Mouse (Mus musculus) hindbrain, embryonic 15.5 days (tissue): ENCODE measurements around the gene Inip. TPM values are rescaled to one million over a fixed set of nuclear protein-coding genes. Genes with fewer than 3 reads are reported as not detected.
"Not testable (repeated sequence)": the region's sequence is repeated elsewhere in the genome, so short reads cannot be mapped to it uniquely, and the experiment has no call there.

ENCODE experiments used
- ATAC-seq: fragments of 200-750 bp; cut with Nextera tagmentation; 2 replicates; pipeline ENCODE4 v1.8.0; 2017; ENCODE audit warnings: low read depth, moderate number of reproducible peaks, moderate TSS enrichment; ENCODE audit not compliant: low FRiP score
- H3K27ac ChIP-seq: fragments of 300-500 bp; sonication (generic); replicated peaks from 2 replicates; pipeline ENCODE4 v1.5.1; 2015; ENCODE audit warnings: mild to moderate bottlenecking, inconsistent platforms
- H3K27me3 ChIP-seq: fragments of 300-500 bp; sonication (generic); 2 replicates; pipeline ENCODE4 v1.6.1; 2015; ENCODE audit warnings: control low read depth, inconsistent platforms
- H3K36me3 ChIP-seq: fragments of 300-500 bp; sonication (generic); 2 replicates; pipeline ENCODE4 v1.6.1; 2015; ENCODE audit warnings: control low read depth, inconsistent platforms
- H3K4me1 ChIP-seq: fragments of 300-500 bp; sonication (generic); replicated peaks from 2 replicates; pipeline ENCODE4 v1.6.1; 2015; ENCODE audit warnings: control low read depth, inconsistent platforms
- H3K4me2 ChIP-seq: fragments of 300-500 bp; sonication (generic); 2 replicates; pipeline ENCODE4 v1.6.1; 2015; ENCODE audit warnings: moderate library complexity, mild to moderate bottlenecking, inconsistent platforms
- H3K4me3 ChIP-seq: fragments of 300-500 bp; sonication (generic); 2 replicates; pipeline ENCODE4 v1.5.1; 2015; ENCODE audit warnings: mild to moderate bottlenecking, inconsistent platforms
- H3K9ac ChIP-seq: fragments of 300-500 bp; sonication (generic); 2 replicates; pipeline ENCODE4 v1.6.1; 2015; ENCODE audit warnings: inconsistent platforms
- H3K9me3 ChIP-seq: fragments of 300-500 bp; sonication (generic); 2 replicates; pipeline ENCODE4 v1.6.1; 2016; ENCODE audit warnings: control low read depth, inconsistent platforms
- WGBS: fragments of 180-500 bp; shearing (Covaris S2); methylation state at CpG from one replicate; pipeline ENCODE4 v1.1.7; 2015; 5-methylcytosine and 5-hydroxymethylcytosine counted together
- polyA plus RNA-seq: library from polyadenylated mRNA; unstranded; fragments of >200 nt; fragmentation: Nextera tagmentation; extraction: Ambion mirVana; gene quantifications from 2 replicates; pipeline ENCODE4 v1.2.1, GENCODE M21; 2015

Inip gene
- polyA plus RNA-seq, 1 experiment from 2014 or later = 53.8 TPM

- Histone ChIP-seq H3K4me1 (peaks cover 30% of the 10 kb centered on the region), H3K27ac (peak overlapping the region; percentile 90), H3K4me2 (peak overlapping the region; percentile 90), H3K9ac (peak overlapping the region; percentile 91), H3K36me3 (no peaks in the 10 kb centered on the region), H3K9me3 (no peaks in the 10 kb centered on the region), H3K4me3 (peak overlapping the region; percentile 98), H3K27me3 (no peaks in the 10 kb centered on the region)
- no peak for ATAC-seq
- under 1% methylated on average over 9 of the region's 9 CpGs for WGBS
Observed at GRCm38 (mm10) chr4:59806879-59807195, 5.4 kb upstream of the Inip start.

GRCm38 (mm10) chr4:59805968-59806878 lies 4.8 kb upstream of the Inip start:
- Histone ChIP-seq H3K27ac (peak overlapping the region; percentile 90), H3K4me1 (peaks cover 30% of the 10 kb centered on the region), H3K4me2 (peak overlapping the region; percentile 90), H3K4me3 (peak overlapping the region; percentile 98), H3K9ac (peak overlapping the region; percentile 91), H3K27me3 (no peaks in the 10 kb centered on the region), H3K36me3 (no peaks in the 10 kb centered on the region), H3K9me3 (no peaks in the 10 kb centered on the region)
- under 1% methylated on average over 51 of the region's 58 CpGs for WGBS
- peak; percentile 78 for ATAC-seq

- H3K4me1 ChIP-seq = peaks cover 30% of the 10 kb centered on the region
- H3K27ac ChIP-seq = peak within 1 kb of the TSS; percentile 90
- peak; percentile 92 for ATAC-seq
- no peaks in the 10 kb centered on the region for H3K27me3 ChIP-seq
- peak within 1 kb of the TSS; percentile 98 for H3K4me3 ChIP-seq
- peak within 1 kb of the TSS; percentile 90 for H3K4me2 ChIP-seq
- H3K9ac ChIP-seq = peak within 1 kb of the TSS; percentile 91
- H3K36me3 ChIP-seq = no peaks in the 10 kb centered on the region
- H3K9me3 ChIP-seq = no peaks in the 10 kb centered on the region
- WGBS = 2% methylated on average over 45 of the region's 45 CpGs
Observed at GRCm38 (mm10) chr4:59805181-59805967, 4.0 kb upstream of the Inip start, which contains the start of gene Snx30. Gene Snx30 (plus strand): TSS chr4:59805840.

DNA sequence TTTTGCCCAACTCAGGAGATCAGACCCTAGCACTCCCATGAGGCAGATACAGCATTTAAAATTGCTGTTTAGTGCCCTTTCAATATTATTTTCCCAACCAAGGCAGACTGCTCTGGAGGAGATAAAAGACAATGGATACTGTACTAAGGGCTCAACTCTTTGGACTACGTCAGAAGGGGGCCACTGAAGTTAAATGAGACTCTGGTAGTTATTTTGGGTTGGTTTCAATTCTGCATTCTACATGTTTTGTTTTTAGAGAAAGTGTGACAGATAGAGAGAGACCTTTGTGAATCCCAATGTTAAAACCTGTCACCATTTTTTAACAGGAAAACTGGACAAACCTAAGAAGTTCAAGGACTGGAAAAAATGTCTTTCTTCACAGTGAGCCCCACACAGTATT lies 3.4 kb upstream of the Inip start:
- Histone ChIP-seq H3K4me2 (peak overlapping the region; percentile 90), H3K27me3 (no peaks in the 10 kb centered on the region), H3K9me3 (no peaks in the 10 kb centered on the region), H3K36me3 (no peaks in the 10 kb centered on the region), H3K9ac (peak overlapping the region; percentile 91; the same call in 1 of the 2 replicates), H3K4me3 (peak overlapping the region; percentile 98), H3K4me1 (peaks cover 30% of the 10 kb centered on the region), H3K27ac (peak overlapping the region; percentile 90; the same call in 1 of the 2 replicates)
- ATAC-seq = no peak
- 77% methylated on average over 1 of the region's 1 CpGs for WGBS

DNA sequence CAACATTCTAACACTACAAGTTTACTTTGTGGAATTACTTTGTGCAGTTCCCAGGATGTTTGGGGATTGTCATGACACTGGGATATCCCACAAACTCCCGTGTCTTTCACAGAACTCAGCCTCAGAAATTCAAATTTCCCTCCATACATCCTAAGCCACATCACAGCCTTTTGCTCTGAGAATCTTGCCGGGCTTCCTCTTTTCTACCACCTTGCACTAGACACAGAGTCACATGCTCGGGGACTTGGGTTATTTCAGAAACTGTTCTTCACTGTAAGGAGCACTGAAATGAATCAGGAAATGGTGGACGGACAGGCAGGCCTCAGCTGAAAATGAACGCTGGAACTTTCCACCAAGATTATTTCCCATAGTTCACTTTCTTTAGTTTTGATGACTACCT lies 2.0 kb upstream of the Inip start:
- no peak overlapping the region for H3K4me3 ChIP-seq
- H3K4me2 ChIP-seq = no peak overlapping the region
- no peaks in the 10 kb centered on the region for H3K36me3 ChIP-seq
- no peak overlapping the region for H3K9ac ChIP-seq
- peaks cover 25% of the 10 kb centered on the region for H3K4me1 ChIP-seq
- H3K27ac ChIP-seq = no peak overlapping the region
- H3K27me3 ChIP-seq = no peaks in the 10 kb centered on the region
- WGBS = 90% methylated on average over 5 of the region's 5 CpGs
- no peaks in the 10 kb centered on the region for H3K9me3 ChIP-seq
- no peak for ATAC-seq

DNA sequence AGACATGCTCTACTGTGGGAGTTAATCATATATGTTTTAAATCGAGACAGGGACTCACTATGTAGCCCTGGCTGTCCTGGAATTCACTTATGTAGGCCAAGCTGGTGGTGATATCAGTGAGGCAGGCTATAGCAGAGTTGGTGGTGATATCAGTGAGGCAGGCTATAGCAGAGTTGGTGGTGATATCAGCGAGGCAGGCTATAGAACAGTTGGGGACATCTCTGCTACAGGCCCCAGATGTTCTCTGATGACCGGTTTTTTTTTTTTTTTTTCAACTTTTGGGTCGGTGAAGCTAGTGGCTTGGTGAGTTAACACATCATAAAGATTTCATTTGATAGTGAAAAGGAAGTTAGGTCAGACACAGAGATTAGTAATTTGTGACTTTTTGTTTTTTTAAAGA lies 1.4 kb upstream of the Inip start:
- Histone ChIP-seq H3K4me3 (no peak overlapping the region), H3K27ac (no peak overlapping the region), H3K4me2 (no peak overlapping the region), H3K9ac (no peak overlapping the region), H3K36me3 (no peaks in the 10 kb centered on the region), H3K27me3 (no peaks in the 10 kb centered on the region), H3K9me3 (no peaks in the 10 kb centered on the region), H3K4me1 (peaks cover 19% of the 10 kb centered on the region)
- 80% methylated on average over 4 of the region's 4 CpGs for WGBS
- ATAC-seq = no peak

GRCm38 (mm10) chr4:59802107-59802506 lies 718 bp upstream of the Inip start:
- Histone ChIP-seq H3K27ac (no peak overlapping the region), H3K27me3 (no peaks in the 10 kb centered on the region), H3K4me3 (no peak overlapping the region), H3K4me1 (peaks cover 12% of the 10 kb centered on the region), H3K4me2 (no peak overlapping the region), H3K9me3 (no peaks in the 10 kb centered on the region), H3K36me3 (no peaks in the 10 kb centered on the region), H3K9ac (no peak overlapping the region)
- 74% methylated on average over 6 of the region's 6 CpGs for WGBS
- ATAC-seq = no peak

DNA sequence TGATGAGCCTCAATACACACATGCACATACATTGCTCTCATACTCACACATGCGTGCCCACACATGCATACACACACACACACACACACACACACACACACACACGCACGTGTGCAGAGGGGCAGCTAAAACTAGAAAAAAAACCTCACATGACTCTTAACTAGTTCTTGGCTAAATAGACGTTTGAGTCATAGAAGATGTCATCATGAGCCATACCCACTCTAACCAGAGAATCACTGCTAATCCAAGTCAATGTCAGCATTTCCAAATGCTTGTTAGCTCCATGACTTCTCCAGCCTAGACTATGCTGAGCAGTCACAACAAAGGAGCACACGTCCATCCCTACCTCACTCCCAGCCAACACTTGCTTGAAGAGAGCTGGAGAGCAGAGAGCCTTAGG lies 1.2 kb downstream of the Inip start:
- Histone ChIP-seq H3K9me3 (no peaks in the 10 kb centered on the region), H3K27me3 (no peaks in the 10 kb centered on the region), H3K4me3 (no peak overlapping the region), H3K36me3 (no peaks in the 10 kb centered on the region), H3K9ac (no peak overlapping the region), H3K4me2 (no peak overlapping the region), H3K4me1 (0 out of 2 replicates have a peak, but pooled peaks cover 5% of the 10 kb centered on the region), H3K27ac (no peak overlapping the region)
- WGBS = 86% methylated on average over 5 of the region's 5 CpGs
- no peak for ATAC-seq

- no peak overlapping the region for H3K4me3 ChIP-seq
- ATAC-seq = no peak
- no peak overlapping the region for H3K9ac ChIP-seq
- H3K4me2 ChIP-seq = no peak overlapping the region
- no peaks in the 10 kb centered on the region for H3K36me3 ChIP-seq
- WGBS = 84% methylated on average over 2 of the region's 2 CpGs
- no peak overlapping the region for H3K27ac ChIP-seq
- H3K9me3 ChIP-seq = no peaks in the 10 kb centered on the region
- H3K4me1 ChIP-seq = no peaks in the 10 kb centered on the region
- H3K27me3 ChIP-seq = no peaks in the 10 kb centered on the region
Observed at GRCm38 (mm10) chr4:59795788-59796455, 5.5 kb downstream of the Inip start.

DNA sequence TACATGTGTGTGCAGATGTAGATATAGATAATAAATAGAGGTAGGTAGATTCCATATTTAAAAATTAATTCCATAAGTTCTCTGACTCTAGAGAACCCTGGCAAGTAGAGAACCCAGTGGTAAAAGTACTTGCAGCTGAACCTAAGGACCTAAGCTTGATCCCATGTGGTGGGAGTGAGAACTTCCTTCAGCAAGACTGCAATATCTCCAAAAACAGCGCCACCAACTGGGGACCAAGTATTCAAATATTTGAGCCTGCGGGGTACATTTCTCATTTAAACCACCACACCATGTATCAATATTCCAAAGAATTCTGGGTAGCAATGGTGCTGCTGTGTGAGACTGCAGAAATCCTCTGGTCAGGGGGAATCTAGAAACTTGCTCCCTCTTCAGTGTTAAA lies 7.3 kb downstream of the Inip start:
- no peaks in the 10 kb centered on the region for H3K36me3 ChIP-seq
- no peaks in the 10 kb centered on the region for H3K9me3 ChIP-seq
- H3K27me3 ChIP-seq = no peaks in the 10 kb centered on the region
- H3K4me2 ChIP-seq = no peak overlapping the region
- WGBS = 83% methylated on average over 2 of the region's 2 CpGs
- H3K27ac ChIP-seq = no peak overlapping the region
- no peak for ATAC-seq
- no peak overlapping the region for H3K4me3 ChIP-seq
- H3K9ac ChIP-seq = no peak overlapping the region
- H3K4me1 ChIP-seq = no peaks in the 10 kb centered on the region

GRCm38 (mm10) chr4:59793626-59794025 lies 7.8 kb downstream of the Inip start:
- H3K27ac ChIP-seq = not testable (repeated sequence)

DNA sequence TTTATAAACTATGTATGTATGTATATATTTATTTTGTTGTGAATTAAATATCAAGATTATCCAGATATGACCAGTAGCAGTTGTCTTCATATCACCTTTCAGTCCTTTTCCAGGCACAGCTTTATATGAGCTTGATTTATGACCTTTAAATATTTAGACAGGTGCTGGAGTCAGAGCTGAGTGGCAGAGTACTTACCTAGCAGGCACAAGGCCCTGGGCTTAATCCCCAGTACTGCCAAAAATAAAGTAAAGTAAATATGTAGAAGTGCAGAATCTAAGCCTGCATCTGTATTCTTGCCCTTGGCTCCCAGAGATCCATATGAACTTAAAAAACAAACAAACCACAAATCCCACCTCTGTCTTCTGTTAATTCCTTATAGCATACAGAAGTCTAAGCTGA lies 12.4 kb downstream of the Inip start:
- Histone ChIP-seq H3K27me3 (no peaks in the 10 kb centered on the region), H3K4me1 (no peaks in the 10 kb centered on the region), H3K36me3 (no peaks in the 10 kb centered on the region), H3K9me3 (no peaks in the 10 kb centered on the region), H3K4me2 (no peak overlapping the region), H3K27ac (no peak overlapping the region), H3K9ac (no peak overlapping the region), H3K4me3 (no peak overlapping the region)
- ATAC-seq = no peak

More at GRCm38 (mm10) chr4:59793626-59794025, 7.8 kb downstream of the Inip start:
- H3K4me3 ChIP-seq, H3K4me2 ChIP-seq, ATAC-seq, H3K27me3 ChIP-seq, H3K4me1 ChIP-seq, H3K9ac ChIP-seq, H3K36me3 ChIP-seq, H3K9me3 ChIP-seq: not testable (repeated sequence)
- WGBS = 89% methylated on average over 2 of the region's 2 CpGs
